Mouse (Mus musculus) natural killer cell, adult 2 months (primary cell): Measurements from ENCODE around the gene Vmn1r192.
"Not testable (repeated sequence)": the region's sequence is repeated elsewhere in the genome, so short reads cannot be mapped to it uniquely, and the experiment has no call there.

ENCODE experiments used
- DNase-seq, 2 experiments: peaks; one replicate each; pipeline ENCODE4 v3.0.0; 2022; ENCODE audit warnings: low spot score in 2 of 2

Vmn1r192 gene

DNA sequence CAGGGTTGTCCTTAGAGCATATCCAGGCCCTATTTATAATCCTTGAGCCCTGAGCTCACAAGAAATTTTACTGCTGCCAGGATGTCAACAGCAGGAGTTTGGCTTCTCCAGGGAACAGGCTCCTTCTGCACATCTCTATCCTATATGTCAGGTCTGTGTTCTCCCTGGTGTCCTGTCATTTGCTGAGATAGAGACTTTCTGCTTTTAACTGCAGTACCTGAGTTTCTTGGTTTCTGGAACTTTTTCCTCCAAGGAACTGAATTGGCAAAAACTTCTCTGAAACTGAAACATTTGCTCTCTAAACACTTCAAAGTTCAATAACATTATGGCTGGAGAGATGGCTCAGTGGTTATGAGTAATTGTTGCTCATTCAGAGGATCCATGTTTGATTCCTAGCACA lies at the start of gene Vmn1r192:
Gene Vmn1r192, minus strand, starts transcription at position 101 of the 400 bp plus-strand sequence.
- no peak for DNase-seq

- not testable (repeated sequence) for DNase-seq
These were observed 32.1 kb upstream of the Vmn1r192 start, which contains the start of gene Vmn1r193 for GRCm38 (mm10) chr13:22223060-22223459. Gene Vmn1r193, minus strand, starts transcription at chr13:22223160.

- DNase-seq, result not testable (repeated sequence)
These were observed 1.8 kb upstream of the Vmn1r192 start for GRCm38 (mm10) chr13:22192756-22193155.

DNA sequence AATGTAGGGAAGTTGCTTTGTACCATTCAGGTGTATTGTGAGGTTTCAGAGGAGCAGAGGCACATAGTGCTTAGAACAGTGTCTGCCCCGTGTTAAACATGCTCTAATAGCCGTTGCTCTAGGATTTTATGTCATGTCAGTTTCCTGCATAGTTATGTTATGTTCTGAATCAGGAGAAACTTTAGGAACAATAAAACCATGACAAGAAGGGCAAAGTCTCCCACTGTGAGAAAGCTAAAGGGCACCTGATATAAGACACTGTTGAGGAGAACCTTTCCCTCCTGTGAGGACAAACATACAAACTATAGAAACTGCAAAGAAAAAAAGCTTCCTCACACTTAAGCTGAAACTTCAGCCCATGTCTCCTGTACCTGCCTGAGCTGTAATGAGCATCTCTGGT lies 556 bp downstream of the Vmn1r192 start:
- no peak for DNase-seq

DNA sequence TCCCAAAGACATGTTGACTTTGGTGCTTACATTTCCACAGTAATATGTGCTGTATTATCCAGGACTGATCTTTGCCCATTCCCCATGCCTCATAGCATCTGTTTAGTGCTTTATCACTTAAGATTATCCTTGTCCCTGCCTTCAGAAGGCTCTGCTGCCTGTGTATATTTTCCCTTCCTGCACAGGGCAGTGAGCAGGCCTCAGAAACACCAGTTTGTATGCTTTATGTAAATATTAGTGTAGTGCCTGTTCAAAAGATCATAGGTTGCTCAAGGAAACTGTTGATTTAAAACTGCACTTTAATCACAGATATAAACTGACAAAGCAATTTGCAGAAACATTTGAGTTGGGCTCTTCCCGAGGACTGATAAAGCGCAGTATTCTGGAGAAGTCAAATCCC lies 1.6 kb downstream of the Vmn1r192 start:
- no peak for DNase-seq

- DNase-seq, result no peak
These were observed 7.1 kb downstream of the Vmn1r192 start, which contains the start of gene Vmn1r191 for GRCm38 (mm10) chr13:22183869-22184268. Gene Vmn1r191, minus strand, starts transcription at chr13:22183969.

DNA sequence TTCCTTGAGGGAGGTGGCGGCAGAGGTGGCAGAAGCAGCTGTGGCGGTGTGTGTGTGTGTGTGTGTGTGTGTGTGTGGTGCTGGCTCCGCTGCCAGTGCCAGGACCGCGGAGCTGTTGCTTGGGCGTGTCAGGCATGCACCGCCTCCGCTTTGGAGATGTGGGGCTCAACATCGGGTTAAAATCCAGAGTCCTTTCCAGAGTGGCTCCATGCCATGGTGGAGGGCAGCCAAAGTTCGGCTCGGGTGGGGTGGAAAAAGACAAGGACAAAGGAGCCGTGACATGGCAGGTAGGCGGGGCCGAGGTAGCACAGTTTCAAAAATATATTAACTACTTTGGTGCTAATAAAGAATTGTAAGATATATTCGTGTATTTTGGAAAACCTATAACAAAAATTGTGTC lies 22.5 kb downstream of the Vmn1r192 start:
- DNase-seq, result no peak

DNA sequence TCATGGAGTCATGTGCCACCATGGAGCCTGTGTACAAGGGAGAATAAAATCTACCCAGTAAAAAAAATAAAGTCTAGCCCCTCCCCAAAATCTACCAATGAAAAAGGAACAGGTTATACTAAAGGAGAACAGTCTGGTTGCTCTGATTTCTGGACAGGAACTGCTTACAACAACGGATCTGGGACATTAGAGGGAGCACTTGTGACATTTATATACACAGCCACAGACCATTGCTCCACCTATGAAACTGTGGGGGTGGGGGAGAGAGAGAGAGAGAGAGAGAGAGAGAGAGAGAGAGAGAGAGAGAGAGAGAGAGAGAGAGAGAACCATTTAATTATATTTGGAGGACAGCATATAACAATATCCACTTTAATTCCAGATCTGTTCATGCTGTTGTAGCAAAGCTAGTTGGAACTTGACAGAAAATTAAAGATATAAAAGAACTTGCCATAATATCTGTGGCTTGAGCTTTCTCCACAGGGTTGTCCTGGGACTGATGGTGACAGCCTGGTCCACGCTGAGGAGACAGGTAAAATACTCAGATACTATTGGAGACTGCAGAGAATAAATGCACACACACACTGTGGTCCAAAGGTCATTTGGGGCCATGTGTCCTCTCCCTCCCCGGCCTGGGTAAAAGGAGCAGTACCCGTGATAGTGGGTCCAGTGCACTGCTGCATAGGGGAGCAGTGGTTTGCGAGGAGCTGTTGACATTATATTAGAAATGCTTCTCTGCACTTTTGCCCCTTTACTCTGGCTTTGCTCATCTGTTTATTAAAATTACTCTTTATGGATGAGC lies 54.2 kb downstream of the Vmn1r192 start:
- DNase-seq, result not testable (repeated sequence)
